Mouse (Mus musculus) forebrain, embryonic 11.5 days (tissue): Measurements from ENCODE around the gene Ccdc97. TPM values are rescaled to one million over a fixed set of nuclear protein-coding genes. Genes with fewer than 3 reads are reported as not detected.

Source experiments
- polyA plus RNA-seq: library from polyadenylated mRNA; unstranded; fragments of >200 nt; fragmentation: Nextera tagmentation; extraction: Ambion mirVana; gene quantifications from 2 replicates; pipeline ENCODE4 v1.2.1, GENCODE M21; 2014

Gene Ccdc97
- polyA plus RNA-seq, 1 experiment from 2014 or later: 37.8 TPM

Other genes starting within 250 kb of the Ccdc97 start
- 0.51 and 0.81 TPM in 2 replicates for gene Ceacam1, start 241.5 kb downstream of the Ccdc97 start, polyA plus RNA-seq
- 0.13 TPM in 1 of 2 replicates, not detected in the other for gene Ceacam2, start 179.2 kb downstream of the Ccdc97 start, polyA plus RNA-seq
- not detected in 2 replicates for gene Erich4, start 103.2 kb downstream of the Ccdc97 start, polyA plus RNA-seq
- 22.2 and 23.4 TPM in 2 replicates for gene Dmac2, start 99.7 kb downstream of the Ccdc97 start, polyA plus RNA-seq
- 0.29 and 0.99 TPM in 2 replicates for gene B3gnt8, start 92.4 kb downstream of the Ccdc97 start, polyA plus RNA-seq
- 30.5 and 38.0 TPM in 2 replicates for gene Bckdha, start 60.1 kb downstream of the Ccdc97 start, polyA plus RNA-seq
- 52.2 and 56.4 TPM in 2 replicates for gene Exosc5, start 59.9 kb downstream of the Ccdc97 start, polyA plus RNA-seq
- 2.7 and 3.2 TPM in 2 replicates for gene Tmem91, start 43.9 kb downstream of the Ccdc97 start, polyA plus RNA-seq
- 30.4 and 35.1 TPM in 2 replicates for gene B9d2, start 38.3 kb downstream of the Ccdc97 start, polyA plus RNA-seq
- gene Tgfb1, start 32.1 kb downstream of the Ccdc97 start, polyA plus RNA-seq: 1.1 and 1.6 TPM in 2 replicates
- 83.8 and 87.5 TPM in 2 replicates for gene Hnrnpul1, start 35.7 kb upstream of the Ccdc97 start, polyA plus RNA-seq
- gene Axl, start 69.6 kb upstream of the Ccdc97 start, polyA plus RNA-seq: 36.2 and 37.2 TPM in 2 replicates
- 0.32 and 0.35 TPM in 2 replicates for gene Cyp2s1, start 97.8 kb upstream of the Ccdc97 start, polyA plus RNA-seq
- gene Cyp2b10, start 178.5 kb upstream of the Ccdc97 start, polyA plus RNA-seq: not detected in 2 replicates